Mouse (Mus musculus) kidney, adult 11 months (tissue): ENCODE measurements around the gene Mbnl1.
"Not testable (repeated sequence)": the region's sequence is repeated elsewhere in the genome, so short reads cannot be mapped to it uniquely, and the experiment has no call there.

ENCODE experiments used
- DNase-seq: peaks from one replicate; pipeline ENCODE4 v3.0.0; 2022

The Mbnl1 gene

DNA sequence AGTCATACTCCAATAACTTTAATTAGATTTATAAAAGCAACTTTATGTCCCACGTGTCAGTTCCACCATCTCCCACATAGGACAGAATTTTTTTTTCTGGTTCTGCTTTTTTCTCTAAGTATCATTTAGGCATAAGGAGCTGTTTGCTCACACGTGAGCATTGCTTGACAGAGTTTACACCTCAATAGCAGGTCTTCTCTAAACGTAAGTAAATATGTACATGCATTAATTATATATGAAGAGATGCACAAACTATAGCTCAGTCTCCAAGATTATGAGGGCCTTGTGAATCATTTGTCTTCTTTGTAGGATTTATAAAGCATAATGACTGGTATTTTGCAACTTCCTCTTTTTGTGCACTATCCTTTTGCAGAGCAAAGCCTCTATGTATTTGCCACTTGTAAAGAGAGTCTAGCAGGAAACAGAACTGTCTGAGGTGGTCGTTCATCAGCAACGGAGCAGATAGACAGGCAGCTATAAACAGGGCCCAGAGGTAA is at the start of gene Mbnl1:
Gene Mbnl1, plus strand, starts transcription at position 150 of the 497 bp plus-strand sequence.
- DNase-seq: no peak

DNA sequence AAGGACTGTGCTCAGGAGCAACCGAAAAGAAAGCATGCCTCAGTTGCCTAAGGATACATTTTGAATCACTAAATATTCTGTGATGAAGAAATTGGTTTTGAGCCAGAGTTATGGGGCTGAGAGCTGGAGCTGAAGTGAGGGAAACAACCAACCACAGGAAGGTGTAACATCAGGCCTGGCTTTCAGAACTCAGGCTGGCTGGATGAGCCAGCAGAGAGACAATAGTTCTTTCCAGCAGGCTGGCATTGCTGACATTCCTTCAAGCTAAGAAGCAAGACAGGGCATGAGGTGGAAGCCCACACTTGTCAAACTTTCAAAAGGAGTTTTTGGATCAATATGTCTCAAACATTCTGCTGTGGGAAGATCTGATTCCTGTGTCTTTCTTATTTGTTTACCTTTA is 48.5 kb upstream of the Mbnl1 start:
- DNase-seq: no peak

DNA sequence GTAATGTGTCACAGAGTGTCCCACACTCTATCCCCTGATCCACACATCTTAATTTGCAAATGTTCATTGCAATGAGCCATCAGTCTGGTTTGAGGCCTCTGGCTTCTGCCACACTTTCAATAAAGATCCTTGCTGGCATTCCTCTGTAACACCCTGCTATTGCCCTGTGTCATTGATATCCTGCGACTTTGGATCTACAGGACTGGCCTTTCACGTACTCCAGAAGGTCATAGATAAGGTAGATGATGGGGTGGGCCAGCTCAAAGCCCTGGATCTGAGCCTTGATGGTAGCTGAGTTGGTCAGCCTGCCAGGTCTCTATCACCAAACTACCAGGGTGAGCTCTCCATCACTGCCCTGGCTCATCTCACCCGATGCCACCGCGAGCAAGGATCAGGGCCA is 43.6 kb upstream of the Mbnl1 start:
- no peak for DNase-seq

DNA sequence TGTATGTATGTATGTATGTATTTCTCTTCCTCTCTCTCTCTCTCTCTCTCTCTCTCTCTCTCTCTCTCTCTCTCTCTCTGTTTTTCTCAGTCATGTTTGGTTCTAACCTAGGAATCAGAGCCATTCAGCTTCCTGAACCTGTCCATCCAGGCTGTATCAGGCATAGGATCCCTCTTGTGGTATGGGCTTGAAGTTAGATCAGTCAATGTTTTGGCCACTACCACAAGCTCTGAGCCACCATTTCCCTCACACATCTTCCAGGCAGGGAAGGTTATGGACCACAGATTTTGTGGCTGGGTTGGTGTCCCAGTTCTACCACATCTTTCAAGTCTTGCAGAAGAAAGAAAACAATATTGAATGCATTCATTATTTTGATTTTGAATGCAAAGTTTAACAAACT is 35.4 kb upstream of the Mbnl1 start:
- DNase-seq: no peak

DNA sequence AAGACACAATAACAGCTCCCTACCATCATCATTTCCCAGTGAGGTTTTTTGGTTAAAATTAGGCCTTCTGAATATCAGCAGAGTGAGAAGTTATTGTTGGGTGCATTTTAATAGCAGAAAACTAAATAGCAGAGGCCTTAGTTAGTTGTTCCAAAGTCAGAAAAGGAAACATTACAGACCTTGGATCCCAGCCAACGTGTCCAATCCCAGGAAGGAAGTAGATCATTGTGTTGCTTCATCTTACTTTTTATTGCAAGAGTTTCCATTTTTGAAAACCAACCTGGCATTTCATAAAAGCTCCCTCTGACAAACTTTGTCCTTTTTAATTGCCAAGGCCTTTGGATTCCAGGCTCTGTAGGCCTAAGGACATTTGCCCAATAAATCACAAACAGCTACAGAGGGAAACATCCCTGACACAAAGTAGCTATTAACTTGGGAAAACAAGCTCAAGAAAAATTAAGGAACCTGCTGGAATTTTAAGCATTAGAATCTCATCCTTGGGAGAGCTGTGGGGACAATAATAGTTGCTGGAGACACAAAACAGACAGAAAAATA is 34.9 kb upstream of the Mbnl1 start:
- peak; percentile 36 for DNase-seq

DNA sequence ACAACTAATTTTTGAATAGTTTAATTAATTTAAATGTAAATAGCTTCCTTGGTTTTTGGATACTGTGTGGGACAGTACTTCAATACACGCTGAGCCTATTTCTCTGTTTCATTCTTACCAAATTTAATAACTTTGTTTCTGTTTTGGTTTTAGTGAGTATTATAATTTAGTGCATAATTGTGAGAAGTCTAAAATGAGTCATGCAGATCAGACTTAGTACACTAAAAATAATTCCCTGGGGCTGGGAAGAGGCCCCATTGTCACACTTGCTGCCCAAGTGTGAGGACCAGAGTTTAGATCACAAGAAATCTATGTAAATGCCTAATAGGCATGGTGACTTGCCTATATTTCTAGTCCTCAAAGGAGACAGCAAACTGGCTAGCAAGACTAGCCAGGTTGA is 33.9 kb upstream of the Mbnl1 start:
- no peak for DNase-seq

DNA sequence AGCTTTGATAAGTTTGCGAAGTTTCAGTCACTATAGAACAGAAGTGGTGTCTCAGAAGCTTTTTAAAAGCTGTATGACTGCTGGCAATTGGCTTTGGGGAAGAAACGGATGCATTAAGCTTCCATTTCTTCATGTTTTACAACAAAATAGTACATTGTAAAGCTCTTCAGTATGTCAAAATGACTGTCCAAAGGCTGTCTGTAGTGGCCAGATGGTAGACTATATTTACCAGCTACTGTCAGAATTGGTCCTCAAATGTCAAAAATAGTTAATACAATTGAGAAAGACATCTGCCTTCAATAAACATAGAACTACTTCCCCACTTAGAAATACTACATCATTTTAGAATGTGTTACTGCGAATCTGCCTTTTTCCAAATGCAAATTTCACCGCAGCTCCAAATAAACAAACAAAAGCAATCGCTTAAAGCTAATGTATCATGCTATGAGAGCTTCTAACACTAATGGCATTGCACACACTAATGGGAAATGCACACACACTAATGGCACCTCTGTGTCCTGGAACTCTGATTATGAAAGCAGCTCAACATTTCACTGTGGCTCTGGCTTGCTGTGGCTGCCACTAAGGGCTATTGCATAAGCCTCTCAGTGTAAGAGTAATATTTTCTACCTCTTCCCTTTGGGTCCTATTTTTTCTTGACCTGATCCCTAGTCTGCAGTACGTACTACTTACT is 10.7 kb upstream of the Mbnl1 start:
- no peak for DNase-seq

DNA sequence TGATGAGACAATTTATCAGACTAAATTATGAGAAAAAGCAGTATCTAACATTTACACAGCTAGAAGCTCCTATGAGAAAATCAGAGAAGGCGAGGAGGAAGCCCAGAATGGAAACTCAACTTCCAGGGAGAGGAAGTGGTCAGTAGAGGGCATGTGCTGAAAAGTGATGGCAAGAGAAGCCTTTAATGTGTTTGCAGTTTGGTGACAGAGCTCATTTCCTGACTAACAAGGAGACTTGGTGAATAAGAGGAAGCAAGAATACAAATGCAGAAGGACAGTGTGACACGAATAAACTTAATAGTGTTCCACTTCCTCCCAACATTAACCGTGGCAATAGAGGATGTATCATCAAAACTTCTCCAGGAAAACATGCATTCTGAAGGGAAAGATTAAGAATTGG is 4.0 kb upstream of the Mbnl1 start:
- not testable (repeated sequence) for DNase-seq

DNA sequence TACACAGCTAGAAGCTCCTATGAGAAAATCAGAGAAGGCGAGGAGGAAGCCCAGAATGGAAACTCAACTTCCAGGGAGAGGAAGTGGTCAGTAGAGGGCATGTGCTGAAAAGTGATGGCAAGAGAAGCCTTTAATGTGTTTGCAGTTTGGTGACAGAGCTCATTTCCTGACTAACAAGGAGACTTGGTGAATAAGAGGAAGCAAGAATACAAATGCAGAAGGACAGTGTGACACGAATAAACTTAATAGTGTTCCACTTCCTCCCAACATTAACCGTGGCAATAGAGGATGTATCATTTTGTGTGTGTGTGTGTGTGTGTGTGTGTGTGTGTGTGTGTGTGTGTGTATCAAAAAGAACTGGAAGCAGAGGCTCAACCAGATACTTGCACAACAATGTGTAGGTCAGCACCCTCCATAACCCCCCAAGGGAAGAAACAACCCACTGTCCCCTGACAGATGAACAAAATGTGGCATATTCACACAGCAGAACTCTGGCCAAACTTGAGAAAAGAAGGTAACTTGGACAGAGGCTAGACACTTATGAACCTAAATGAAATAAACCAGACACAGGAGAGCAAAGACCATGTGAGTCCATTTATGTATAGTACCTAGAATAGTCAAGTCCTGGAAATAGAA is 3.3 kb upstream of the Mbnl1 start:
- not testable (repeated sequence) for DNase-seq

DNA sequence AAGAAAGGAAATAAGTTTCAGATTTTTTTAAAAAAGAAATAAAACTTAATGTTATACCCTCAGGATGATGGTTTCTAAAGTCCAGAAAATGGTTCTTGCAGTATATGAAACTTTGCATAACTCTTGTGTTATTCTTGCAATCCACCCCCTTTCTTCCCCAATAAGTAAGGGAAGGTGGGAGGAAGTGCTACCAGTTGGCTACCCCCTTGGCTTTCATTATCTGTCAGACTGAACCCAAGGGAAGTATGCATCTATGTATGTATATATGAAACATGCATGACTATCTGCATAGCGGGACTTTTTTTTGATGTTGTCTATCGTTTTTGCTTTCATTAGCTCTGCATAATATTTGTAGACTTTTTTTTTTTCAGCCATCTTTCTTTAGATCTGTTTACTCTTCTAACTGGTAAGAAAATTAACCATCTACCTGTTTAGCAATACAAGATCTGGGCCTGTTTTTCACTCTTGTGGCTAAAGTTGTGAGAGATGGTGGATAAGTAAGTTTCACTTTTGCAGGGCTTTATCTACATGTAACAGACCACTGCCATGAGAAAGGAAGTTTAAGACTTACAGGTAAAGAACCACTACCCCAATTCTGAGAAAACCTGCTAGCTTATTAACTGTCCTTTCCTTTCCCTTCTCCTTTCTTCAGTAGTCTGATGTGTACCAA is 484 bp upstream of the Mbnl1 start:
- DNase-seq: no peak

DNA sequence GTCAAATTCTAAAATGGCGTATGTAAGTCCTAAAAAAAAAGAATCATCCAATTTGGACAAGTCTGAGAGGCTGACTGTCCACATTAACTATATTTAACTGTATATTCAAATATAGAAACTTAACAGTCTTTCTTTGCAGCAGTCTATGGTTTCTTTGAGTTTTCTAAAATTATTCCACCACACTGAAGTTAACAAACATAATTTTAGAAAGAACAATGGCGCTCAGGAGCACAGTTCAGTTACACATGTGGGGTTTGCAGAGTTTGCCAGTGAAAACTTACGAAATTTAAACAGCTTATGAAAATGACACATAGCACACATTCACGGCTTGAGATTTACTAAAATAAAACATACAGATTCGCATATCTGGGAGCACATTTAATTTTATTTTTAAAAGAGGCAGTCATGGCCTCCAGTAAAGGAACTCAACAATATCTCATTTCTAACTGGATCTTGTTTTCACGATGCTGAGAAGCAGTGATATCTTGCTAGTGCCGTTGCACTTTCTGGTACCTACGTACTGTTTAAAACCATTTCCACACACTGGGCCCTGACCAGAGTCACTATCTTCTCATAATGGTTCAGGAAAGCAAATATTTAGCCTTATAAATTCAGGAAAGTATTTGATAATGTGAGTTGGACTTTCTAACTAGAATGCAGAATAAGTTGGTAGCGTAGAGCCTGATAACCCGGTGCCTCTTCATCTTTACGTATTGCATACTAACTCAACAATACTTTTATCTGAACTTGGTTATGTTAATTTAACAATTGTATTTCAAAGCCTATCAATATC is 1.4 kb downstream of the Mbnl1 start:
- no peak for DNase-seq

DNA sequence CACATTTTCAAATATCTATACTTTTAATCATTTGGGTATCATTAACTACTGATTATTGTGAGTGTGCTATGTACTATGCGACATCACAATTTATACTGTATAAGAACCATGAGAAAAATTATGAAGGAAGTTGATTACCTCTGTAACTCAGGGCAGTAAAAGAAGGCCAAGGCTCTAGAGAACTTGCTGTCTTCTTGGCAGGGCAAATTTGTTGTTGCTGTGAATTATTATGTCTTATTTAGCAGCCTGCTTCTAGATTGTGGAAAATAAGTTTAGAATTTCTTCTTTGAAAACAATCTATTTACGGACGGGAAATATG is 2.0 kb downstream of the Mbnl1 start:
- no peak for DNase-seq

DNA sequence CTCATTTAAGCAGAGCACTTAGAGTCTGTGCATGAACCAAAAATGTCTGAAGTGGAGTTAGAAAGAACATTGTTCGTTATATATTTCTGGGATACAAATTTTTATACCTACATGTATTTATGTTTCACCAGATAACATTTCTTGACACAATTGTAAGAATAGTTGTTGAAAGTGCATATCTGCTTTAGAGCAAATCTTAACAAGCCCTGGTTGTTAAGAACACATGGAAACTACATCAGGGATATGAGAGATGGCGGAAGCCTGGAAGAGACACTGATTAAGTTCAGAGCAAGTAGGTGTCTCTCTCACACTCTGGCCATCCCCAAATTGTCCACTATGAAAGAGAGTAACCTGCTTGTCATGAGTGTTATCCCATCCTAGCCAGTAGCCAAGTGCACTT is 2.4 kb downstream of the Mbnl1 start:
- no peak for DNase-seq

DNA sequence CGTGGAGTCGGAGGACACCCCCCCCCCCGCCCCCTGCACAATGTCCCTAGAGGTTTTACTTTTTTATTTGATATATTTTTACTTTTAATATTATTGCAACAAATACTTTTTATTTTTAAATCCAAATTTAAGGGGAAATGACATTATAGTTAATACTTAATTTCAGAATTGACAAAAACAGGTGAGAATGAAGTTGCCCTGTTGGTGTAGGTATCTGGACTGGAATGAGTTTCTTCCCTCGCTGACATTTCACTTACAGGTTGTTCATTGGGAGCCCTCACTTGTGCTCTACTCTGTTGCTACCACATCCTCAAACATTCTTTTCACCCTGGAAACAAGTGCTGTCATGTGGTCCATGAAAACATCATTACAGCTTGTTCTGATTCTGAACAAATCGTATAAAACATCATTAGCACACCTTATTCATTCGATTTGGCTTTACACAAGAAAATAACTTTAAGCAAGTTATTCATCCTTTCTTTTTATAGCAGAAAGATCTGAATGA is 4.2 kb downstream of the Mbnl1 start:
- no peak for DNase-seq

DNA sequence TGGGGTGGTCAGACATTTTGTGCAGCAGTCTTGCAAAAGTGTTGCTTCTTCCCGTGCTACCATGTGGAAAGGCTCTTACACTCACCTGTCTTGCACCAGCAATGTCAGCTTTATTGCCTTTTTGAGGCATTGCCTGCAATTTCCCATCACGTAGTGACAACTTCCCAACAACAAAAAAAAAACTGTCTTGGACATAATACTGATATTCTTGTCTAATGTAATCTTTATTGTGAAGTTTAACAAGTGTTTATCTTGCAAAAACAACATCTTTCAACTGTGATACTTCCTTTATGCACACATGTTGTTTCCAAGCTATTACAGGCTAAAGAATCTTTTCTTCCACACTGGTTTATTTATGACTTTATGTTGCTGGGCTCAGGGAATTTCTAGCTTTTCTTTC is 5.8 kb downstream of the Mbnl1 start:
- no peak for DNase-seq

DNA sequence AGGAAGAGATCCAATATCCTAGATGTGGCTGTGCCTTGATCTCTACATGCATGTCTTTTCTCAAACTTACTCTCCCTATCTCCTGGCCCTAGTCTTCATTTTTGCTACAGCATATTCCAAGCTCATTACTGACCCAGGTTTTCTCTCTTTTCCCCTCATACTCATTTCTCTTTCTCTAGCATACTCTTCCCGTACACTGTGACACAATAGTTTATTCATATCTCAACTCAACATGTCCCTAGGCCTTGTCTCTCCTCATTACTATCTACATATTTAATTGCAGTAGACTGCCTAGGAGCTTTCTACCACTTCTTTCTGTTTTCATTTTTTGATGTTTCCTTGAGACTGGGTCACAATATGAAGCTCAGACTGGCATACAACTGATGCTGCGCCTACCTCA is 8.1 kb downstream of the Mbnl1 start:
- DNase-seq: no peak

DNA sequence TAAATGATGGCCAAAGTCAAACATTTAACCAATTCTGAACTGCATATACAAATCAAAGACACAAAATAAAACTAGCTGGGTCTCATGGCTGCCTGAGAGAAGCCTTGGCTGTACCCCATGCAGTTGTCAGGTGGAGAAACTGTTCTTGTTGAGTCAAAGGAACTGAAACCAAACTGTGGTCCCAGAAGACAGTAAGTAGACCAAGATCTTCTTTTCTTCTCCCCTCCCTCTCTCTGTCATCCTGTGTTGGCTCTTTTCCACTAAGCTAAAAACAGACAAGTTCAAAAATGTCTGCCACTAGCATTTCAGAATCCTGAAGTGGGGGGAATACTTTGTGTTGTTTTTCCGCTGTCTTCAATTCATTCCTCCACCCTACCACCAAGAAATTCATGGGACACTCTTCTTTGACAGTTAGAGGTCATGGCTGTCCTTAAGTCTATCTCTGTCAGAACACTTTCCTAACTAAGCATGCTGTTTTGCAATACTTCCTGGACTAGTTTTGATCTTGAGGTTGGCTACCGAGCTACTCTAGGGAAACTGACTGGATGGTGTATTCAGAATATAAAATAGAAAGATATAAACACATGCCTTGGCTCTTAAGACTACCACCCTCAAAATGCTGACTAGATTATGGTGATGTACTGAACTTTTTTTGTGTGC is 9.2 kb downstream of the Mbnl1 start:
- DNase-seq: no peak

DNA sequence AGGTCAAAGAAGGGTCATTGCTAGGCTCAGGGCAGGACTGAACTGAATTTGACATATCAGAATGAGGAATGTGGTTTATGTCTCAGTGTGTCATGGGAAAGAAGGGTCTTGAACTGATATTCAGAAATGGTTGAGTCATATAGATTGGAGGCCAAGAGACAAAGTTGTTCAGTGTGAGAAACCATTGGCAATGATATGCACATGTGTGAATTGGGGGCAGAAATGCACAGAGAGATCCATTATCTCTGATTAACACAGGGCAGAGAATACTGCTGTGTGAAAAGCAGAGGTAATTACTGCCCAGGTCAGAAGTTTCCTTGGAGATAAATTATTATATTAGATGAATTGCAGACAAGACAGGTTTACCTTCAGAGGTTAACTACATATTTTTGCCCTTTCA is 10.7 kb downstream of the Mbnl1 start:
- no peak for DNase-seq

DNA sequence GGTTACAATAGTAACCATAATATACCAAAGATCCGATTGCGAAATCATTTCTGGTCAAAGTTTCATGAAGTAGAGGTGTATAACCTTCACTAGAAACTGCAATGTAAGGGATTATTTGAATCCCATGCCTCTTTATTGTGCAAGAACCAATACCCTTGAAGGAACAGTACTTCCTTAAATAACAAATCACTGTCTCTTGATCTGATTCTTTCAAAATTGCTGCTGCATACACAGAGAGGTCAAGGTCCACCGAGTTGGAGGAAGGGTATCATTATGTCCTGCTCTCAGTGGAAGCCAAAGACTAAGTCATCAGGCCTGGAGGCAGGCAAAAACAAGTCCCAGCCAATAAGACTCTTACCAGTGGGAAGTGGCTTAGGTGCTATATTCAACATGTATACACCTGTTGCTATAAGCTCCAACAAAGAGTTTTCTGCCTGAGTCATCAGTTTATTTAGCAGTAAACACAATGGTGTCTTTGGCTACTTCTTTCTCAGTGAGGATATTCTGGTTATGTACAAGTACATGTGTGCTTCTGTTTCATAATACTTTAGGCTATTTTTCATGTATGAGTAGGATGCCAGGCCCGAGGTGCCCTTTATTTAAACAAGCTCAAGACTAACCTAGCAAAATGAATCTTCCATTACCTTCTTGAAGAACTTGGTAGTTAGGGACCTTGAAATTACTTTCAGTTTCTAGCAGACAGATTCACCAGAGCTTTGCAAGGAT is 13.5 kb downstream of the Mbnl1 start:
- DNase-seq: no peak

DNA sequence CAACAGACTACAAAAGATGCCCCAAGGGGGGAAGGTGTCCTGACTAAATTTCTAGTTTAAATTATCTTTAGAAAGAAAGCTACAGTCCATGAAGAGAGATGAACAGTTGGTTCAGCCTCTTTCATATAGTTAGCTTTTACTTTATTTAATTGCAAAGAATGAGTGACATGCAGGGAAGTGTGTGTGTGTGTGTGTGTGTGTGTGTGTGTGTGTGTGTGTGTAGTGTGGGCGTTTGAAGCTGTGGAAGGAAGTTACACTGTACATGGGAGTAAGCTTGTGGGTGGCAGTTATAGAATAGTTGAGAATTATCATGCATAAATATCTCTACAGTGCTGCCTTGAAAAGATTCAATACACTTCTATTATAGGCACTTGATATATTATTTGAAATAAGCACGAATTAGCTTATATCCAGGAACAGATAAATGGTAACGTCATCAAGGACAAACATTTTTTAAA is 14.1 kb downstream of the Mbnl1 start:
- no peak for DNase-seq

DNA sequence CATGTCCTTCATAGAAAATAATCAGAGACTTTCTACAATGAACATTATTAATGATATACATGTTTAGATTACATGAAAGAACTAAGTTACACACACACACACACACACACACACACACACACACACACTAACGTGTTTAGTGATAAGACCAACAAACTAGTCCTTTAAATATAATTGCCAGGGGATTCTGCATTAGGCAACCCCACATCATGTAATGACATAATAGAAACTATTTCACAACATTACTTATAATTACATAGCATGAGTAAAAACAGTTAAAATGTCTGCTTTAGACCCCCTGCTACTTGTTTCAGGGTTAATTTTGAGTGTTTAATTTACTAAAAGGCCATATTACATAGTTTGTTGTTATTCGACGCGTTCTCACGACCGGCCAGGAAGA is 16.9 kb downstream of the Mbnl1 start:
- DNase-seq: no peak
